Mouse (Mus musculus) neural tube, embryonic 11.5 days (tissue): Measurements from ENCODE around the gene Alk. TPM values are rescaled to one million over a fixed set of nuclear protein-coding genes. Genes with fewer than 3 reads are reported as not detected.

Experiments used
- ATAC-seq: fragments of 200-750 bp; cut with Nextera tagmentation; 2 replicates; pipeline ENCODE4 v1.8.0; 2017; ENCODE audit warnings: moderate number of reproducible peaks, mild to moderate bottlenecking, moderate TSS enrichment, moderate library complexity; ENCODE audit not compliant: insufficient read depth, low FRiP score, low TSS enrichment
- DNase-seq: peaks from one replicate; pipeline ENCODE4 v3.0.0-alpha.2; 2015; ENCODE audit warnings: low spot score
- H3K27ac ChIP-seq: fragments of 300-500 bp; sonication (generic); 2 replicates; pipeline ENCODE4 v1.5.1; 2014; ENCODE audit warnings: low read depth, mild to moderate bottlenecking, low read length
- H3K27me3 ChIP-seq: fragments of 300-500 bp; sonication (generic); 2 replicates; pipeline ENCODE4 v1.6.1; 2014; ENCODE audit warnings: mild to moderate bottlenecking, low read length, mixed read lengths; ENCODE audit not compliant: control insufficient read depth, insufficient read depth
- H3K36me3 ChIP-seq: fragments of 300-500 bp; sonication (generic); 2 replicates; pipeline ENCODE4 v1.6.1; 2014; ENCODE audit warnings: mild to moderate bottlenecking, low read length, moderate library complexity, mixed read lengths; ENCODE audit not compliant: control insufficient read depth, insufficient read depth
- H3K4me1 ChIP-seq: fragments of 300-500 bp; sonication (generic); 2 replicates; pipeline ENCODE4 v1.6.1; 2014; ENCODE audit warnings: low read length, mixed read lengths; ENCODE audit not compliant: control insufficient read depth, insufficient read depth
- H3K4me2 ChIP-seq: fragments of 300-500 bp; sonication (generic); 2 replicates; pipeline ENCODE4 v1.6.1; 2014; ENCODE audit warnings: low read depth, mild to moderate bottlenecking, moderate library complexity
- H3K4me3 ChIP-seq: fragments of 300-500 bp; sonication (generic); 2 replicates; pipeline ENCODE4 v1.5.1; 2014; ENCODE audit warnings: low read depth, low read length
- H3K9ac ChIP-seq: fragments of 300-500 bp; sonication (generic); 2 replicates; pipeline ENCODE4 v1.6.1; 2014; ENCODE audit warnings: mild to moderate bottlenecking, low read length
- H3K9me3 ChIP-seq: fragments of 300-500 bp; sonication (generic); 2 replicates; pipeline ENCODE4 v1.6.1; 2016; ENCODE audit warnings: low read length; ENCODE audit not compliant: control insufficient read depth
- WGBS: fragments of 180-500 bp; shearing (Covaris S2); extraction: QIAGEN DNeasy Blood & Tissue Kit; methylation state at CpG from one replicate; pipeline ENCODE4 v1.1.7; 2014; 5-methylcytosine and 5-hydroxymethylcytosine counted together
- polyA plus RNA-seq: library from polyadenylated mRNA; unstranded; fragments of >200 nt; fragmentation: Nextera tagmentation; extraction: Ambion mirVana; gene quantifications from 2 replicates; pipeline ENCODE4 v1.2.1, GENCODE M21; 2014

Gene Alk
- polyA plus RNA-seq, 1 experiment from 2014 or later, result 0.40 TPM

DNA sequence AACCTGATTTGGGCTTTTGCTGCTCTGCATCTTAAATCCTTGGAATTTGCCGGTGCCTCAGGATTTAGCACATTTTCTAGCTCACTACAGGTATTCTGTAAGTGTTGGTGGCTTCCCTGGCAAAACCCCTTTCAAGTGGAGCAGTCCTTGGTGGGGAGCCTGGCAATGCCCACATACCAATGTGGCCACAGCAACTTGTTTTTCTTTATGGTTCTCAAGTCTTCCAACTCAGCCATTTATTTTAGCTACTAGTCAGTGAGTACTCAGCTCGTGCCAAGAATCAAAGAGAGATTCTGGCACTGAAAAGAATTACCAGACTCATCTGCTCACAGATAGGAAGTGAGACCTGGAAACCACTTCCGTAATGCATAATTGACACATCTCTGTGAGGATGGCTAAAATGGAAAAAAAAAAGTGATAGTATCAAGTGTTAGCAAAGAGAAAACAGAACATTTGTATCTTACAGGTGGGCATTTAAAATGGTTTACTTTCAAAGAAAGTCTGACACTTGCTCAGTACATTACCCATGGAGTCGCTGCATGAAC lies 614.2 kb downstream of the Alk start:
- H3K36me3 ChIP-seq, result no peaks in the 10 kb centered on the region
- WGBS, result 84% methylated on average over 4 of the region's 4 CpGs
- DNase-seq (no peak), ATAC-seq (no peak)
- no peaks in the 10 kb centered on the region for H3K9me3 ChIP-seq
- no peak overlapping the region for H3K9ac ChIP-seq
- H3K4me1 ChIP-seq, result peaks cover 9% of the 10 kb centered on the region
- H3K4me3 ChIP-seq, result no peak overlapping the region
- no peak overlapping the region for H3K27ac ChIP-seq
- H3K4me2 ChIP-seq, result no peak overlapping the region
- no peaks in the 10 kb centered on the region for H3K27me3 ChIP-seq

DNA sequence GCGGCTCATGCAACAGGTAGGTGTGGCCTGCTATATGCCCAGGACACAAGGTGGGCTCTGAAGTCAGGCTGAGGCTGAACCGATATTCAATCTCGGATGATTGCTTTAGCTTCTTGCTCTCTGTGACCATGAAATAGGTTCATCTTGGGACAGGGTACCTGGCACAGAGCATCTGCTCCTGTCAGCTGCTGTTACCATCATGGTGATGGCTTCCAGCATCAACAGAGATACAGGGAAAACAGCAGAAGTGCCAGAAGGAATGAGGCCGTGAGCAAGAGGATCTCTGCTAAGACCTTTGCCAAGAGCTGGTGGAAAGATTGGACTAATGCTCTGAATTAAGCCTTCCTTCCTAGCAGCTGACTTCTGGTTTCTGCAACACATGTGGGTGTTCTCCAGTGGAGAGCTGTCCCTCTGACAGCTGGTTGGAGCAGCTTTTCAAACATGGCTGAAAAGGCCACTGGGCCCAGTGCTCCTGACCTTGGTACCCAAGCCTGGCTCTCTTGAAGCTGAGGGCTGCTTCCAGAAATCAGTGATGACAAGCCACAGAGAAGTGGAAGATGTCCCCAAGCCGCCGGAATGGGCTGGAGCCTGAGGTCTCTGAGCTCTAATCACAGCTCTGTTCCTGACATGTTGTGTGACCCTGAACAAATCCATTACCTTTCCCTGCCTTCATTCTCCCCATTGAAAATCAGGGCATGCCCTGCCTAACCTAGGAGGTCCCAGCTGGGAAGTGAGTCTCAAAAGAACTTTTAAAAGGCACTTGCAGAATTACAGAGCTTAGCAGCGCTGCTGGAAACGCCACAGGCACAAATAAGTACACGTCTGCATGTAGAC lies 615.5 kb downstream of the Alk start:
- Histone ChIP-seq H3K4me3 (no peak overlapping the region), H3K9me3 (no peaks in the 10 kb centered on the region), H3K36me3 (no peaks in the 10 kb centered on the region), H3K27ac (no peak overlapping the region), H3K4me2 (no peak overlapping the region), H3K4me1 (peaks cover 9% of the 10 kb centered on the region), H3K9ac (no peak overlapping the region), H3K27me3 (no peaks in the 10 kb centered on the region)
- DNase-seq (no peak), ATAC-seq (no peak)
- WGBS, result 66% methylated on average over 9 of the region's 9 CpGs

DNA sequence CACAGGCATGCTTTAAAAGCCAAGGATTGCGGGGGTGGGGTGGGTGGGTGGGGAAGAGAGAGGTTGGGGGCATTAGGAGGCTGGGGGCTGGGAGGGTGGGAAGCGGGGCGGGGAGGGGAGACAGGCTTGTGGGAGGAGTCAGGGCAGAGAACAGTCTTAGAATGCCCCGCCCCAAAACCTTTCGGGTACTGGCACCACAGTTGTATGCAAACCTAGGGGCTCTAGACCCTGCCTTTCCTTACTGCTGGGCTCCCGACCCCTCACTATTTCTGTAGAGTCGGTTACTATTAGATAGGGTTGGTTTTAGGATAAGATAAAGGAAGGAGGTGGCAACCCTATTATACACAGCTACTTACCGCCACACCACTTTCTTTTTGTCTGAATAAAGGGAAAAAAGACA lies 617.4 kb downstream of the Alk start:
- peaks cover 9% of the 10 kb centered on the region for H3K4me1 ChIP-seq
- no peak overlapping the region for H3K9ac ChIP-seq
- ATAC-seq (no peak), DNase-seq (no peak)
- H3K36me3 ChIP-seq, result no peaks in the 10 kb centered on the region
- H3K4me2 ChIP-seq, result no peak overlapping the region
- WGBS, result 49% methylated on average over 8 of the region's 8 CpGs
- H3K27me3 ChIP-seq, result no peaks in the 10 kb centered on the region
- H3K27ac ChIP-seq, result no peak overlapping the region
- no peaks in the 10 kb centered on the region for H3K9me3 ChIP-seq
- H3K4me3 ChIP-seq, result no peak overlapping the region

DNA sequence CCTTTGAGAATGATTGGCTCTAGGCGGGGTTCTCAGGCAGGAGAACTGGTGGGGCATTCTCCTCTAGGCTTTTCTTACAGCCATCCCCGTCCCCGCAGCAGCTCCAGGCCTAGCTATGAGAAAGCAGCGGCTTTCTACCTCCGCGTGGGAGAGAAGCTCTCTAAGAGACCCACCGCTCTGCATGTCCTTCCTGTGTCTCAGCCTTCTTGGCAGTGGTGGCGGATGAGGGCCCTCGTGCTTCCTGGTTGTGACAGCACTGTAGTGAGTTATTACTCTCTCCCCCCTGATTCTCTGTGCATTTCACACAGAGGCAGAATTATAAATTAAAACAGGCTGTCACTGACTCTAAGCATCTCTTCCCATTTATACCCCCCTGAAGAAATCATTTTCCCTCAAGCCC lies 618.0 kb downstream of the Alk start:
- no peak overlapping the region for H3K4me3 ChIP-seq
- peaks cover 9% of the 10 kb centered on the region for H3K4me1 ChIP-seq
- DNase-seq (peak; percentile 27), ATAC-seq (no peak)
- H3K27ac ChIP-seq, result 0 out of 2 replicates have a peak overlapping the region, but pooled peaks have one; percentile 24
- no peaks in the 10 kb centered on the region for H3K27me3 ChIP-seq
- 47% methylated on average over 9 of the region's 9 CpGs for whole genome bisulfite sequencing
- no peak overlapping the region for H3K9ac ChIP-seq
- H3K4me2 ChIP-seq, result no peak overlapping the region
- no peaks in the 10 kb centered on the region for H3K9me3 ChIP-seq
- H3K36me3 ChIP-seq, result no peaks in the 10 kb centered on the region

GRCm38 (mm10) chr17:71981177-71981576 lies 623.2 kb downstream of the Alk start:
- no peak overlapping the region for H3K4me3 ChIP-seq
- ATAC-seq (no peak), DNase-seq (peak; percentile 24)
- H3K27me3 ChIP-seq, result no peaks in the 10 kb centered on the region
- H3K4me1 ChIP-seq, result peaks cover 7% of the 10 kb centered on the region
- no peak overlapping the region for H3K4me2 ChIP-seq
- H3K27ac ChIP-seq, result no peak overlapping the region
- WGBS, result 74% methylated on average over 4 of the region's 4 CpGs
- no peaks in the 10 kb centered on the region for H3K36me3 ChIP-seq
- no peaks in the 10 kb centered on the region for H3K9me3 ChIP-seq
- no peak overlapping the region for H3K9ac ChIP-seq

- Histone ChIP-seq H3K4me2 (no peak overlapping the region), H3K36me3 (no peaks in the 10 kb centered on the region), H3K9me3 (no peaks in the 10 kb centered on the region), H3K4me3 (no peak overlapping the region), H3K27me3 (no peaks in the 10 kb centered on the region), H3K4me1 (peaks cover 3% of the 10 kb centered on the region), H3K27ac (no peak overlapping the region), H3K9ac (no peak overlapping the region)
- DNase-seq (peak; percentile 16), ATAC-seq (peak; percentile 75)
- WGBS, result 46% methylated on average over 3 of the region's 3 CpGs
Measured at GRCm38 (mm10) chr17:71980518-71981145, 623.8 kb downstream of the Alk start.

GRCm38 (mm10) chr17:71979137-71979536 lies 625.3 kb downstream of the Alk start:
- H3K27me3 ChIP-seq, result no peaks in the 10 kb centered on the region
- H3K27ac ChIP-seq, result no peak overlapping the region
- H3K9ac ChIP-seq, result no peak overlapping the region
- WGBS, result 89% methylated on average over 8 of the region's 8 CpGs
- H3K4me3 ChIP-seq, result no peak overlapping the region
- H3K4me2 ChIP-seq, result no peak overlapping the region
- no peaks in the 10 kb centered on the region for H3K9me3 ChIP-seq
- no peaks in the 10 kb centered on the region for H3K36me3 ChIP-seq
- DNase-seq (no peak), ATAC-seq (no peak)
- peaks cover 3% of the 10 kb centered on the region for H3K4me1 ChIP-seq

- WGBS, result 81% methylated on average over 4 of the region's 4 CpGs
- ATAC-seq (no peak), DNase-seq (no peak)
- H3K9me3 ChIP-seq, result no peaks in the 10 kb centered on the region
- H3K36me3 ChIP-seq, result no peaks in the 10 kb centered on the region
- no peak overlapping the region for H3K4me2 ChIP-seq
- H3K27ac ChIP-seq, result no peak overlapping the region
- H3K4me3 ChIP-seq, result no peak overlapping the region
- H3K4me1 ChIP-seq, result peaks cover 3% of the 10 kb centered on the region
- no peaks in the 10 kb centered on the region for H3K27me3 ChIP-seq
- H3K9ac ChIP-seq, result no peak overlapping the region
Measured at GRCm38 (mm10) chr17:71976661-71977060, 627.8 kb downstream of the Alk start.

DNA sequence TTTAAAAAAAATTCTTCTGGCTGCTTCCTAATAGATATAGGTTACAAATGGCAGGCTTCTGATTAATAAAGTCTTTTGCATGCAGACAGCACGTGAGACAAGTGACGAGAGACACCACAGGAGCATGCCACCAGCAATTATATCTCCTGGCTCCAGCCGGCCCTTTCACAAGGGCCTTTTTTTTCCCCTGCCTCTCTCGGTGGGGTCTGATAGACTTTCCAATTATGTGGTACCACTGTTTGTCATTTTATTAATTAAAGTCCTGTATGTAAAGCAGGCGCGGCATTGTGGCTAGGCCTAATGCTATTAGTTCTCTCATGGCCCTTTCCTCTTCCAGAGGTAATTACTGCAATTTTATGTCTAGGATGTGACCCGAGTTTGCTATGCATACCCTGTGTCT lies 630.7 kb downstream of the Alk start:
- 85% methylated on average over 7 of the region's 7 CpGs for WGBS
- no peak overlapping the region for H3K9ac ChIP-seq
- no peak overlapping the region for H3K27ac ChIP-seq
- H3K27me3 ChIP-seq, result no peaks in the 10 kb centered on the region
- ATAC-seq (no peak), DNase-seq (no peak)
- H3K4me2 ChIP-seq, result no peak overlapping the region
- H3K9me3 ChIP-seq, result no peaks in the 10 kb centered on the region
- no peaks in the 10 kb centered on the region for H3K36me3 ChIP-seq
- no peaks in the 10 kb centered on the region for H3K4me1 ChIP-seq
- H3K4me3 ChIP-seq, result no peak overlapping the region
